Mouse (Mus musculus) kidney, adult 10 weeks (tissue): ENCODE results near the gene Slc39a3. TPM values are rescaled to one million over a fixed set of nuclear protein-coding genes. Genes with fewer than 3 reads are reported as not detected.

Experiments used
- polyA plus RNA-seq: library from polyadenylated mRNA; stranded (reverse); fragments of 350-450 nt; fragmentation: Illumina TruSeq; extraction: RNeasy Lipid Tissue Mini Kit (QIAGEN cat#74804); gene quantifications from one replicate; pipeline ENCODE4 v1.2.3, GENCODE M21; 2014; ENCODE audit warnings: low read depth, low replicate concordance

The Slc39a3 gene
- 0.28 TPM for polyA plus RNA-seq

DNA sequence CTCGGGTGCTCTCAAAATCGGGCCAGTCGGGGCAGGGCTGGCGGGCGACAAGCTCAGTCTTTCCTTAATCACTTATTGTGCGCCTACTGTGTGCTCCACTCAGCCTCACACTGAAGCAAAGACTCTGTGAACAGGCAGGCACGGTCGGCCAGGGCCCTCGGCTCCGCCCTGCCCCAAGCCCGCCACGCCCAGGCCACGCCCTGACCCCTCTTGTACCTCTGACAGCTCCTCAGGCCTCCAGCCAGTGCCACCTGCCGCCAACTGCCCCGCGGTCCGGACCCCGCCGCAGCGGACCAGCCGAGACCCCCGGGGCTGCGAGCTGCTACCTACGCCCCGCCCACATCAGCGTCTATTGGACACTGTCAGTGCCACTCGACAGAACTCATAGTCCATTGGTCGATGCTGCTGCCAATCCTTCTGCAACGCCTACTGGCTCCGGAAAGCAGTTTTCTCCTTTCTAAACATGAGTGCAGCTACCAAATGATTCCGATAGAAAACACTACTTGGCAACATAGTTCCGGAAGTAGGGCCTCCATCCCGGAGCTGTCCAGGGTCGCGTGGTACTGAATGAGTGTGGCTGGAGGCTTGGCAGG, at the start of gene Slc39a3:
Slc39a3 (minus strand) TSS at position 439 of the 593 bp plus-strand sequence.

GRCm38 (mm10) chr10:81069836-81070235, 32.6 kb upstream of the Slc39a3 start, which contains the start of gene Thop1:
Gene Thop1 (plus strand): TSS chr10:81070035.

GRCm38 (mm10) chr10:81059603-81060543, 22.6 kb upstream of the Slc39a3 start, which contains the start of gene Sgta:
Gene Sgta (minus strand): TSS chr10:81060181.

DNA sequence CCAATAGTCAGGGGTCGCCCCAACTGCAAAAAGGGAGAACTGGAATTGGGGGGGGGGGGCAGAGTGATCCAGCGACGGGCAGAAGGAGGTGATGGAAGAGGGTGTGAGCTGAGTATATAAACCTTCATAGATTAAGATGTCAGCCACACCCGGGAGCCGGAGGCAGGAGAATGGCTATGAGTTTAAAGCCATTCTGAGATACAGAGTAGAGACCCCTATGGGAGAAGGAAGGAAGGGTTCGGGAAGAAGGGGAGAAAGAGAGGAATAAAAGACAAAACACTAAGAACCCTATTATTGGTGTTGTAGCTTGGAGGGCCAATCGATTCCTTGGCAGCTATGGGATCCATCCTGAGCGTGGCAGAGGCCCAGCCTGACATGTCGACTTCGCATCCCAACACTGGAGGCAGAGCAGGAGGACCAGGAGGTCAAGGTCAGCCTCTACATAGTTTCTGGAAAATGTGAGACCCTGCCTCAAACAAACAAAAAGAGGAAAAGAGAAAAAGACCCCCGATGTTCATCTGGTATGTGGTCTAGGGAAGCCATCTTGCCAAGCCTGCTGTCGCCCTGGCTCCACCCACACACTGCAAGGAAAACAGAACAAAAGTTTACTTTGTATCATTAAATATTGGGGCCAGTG, 11.5 kb downstream of the Slc39a3 start, which contains the start of gene Diras1:
Diras1 (minus strand) TSS at position 24 of the 637 bp plus-strand sequence.

GRCm38 (mm10) chr10:81014393-81015384, 22.5 kb downstream of the Slc39a3 start, which contains the start of gene Gng7:
Gene Gng7 (minus strand): TSS chr10:81014945.

Other genes with a start within 250 kb of the Slc39a3 start
- 2.2 TPM for gene Sf3a2, start 239.2 kb downstream of the Slc39a3 start, polyA plus RNA-seq
- 1.5 TPM for gene Plekhj1, start 238.8 kb downstream of the Slc39a3 start, polyA plus RNA-seq
- not detected for gene Amh, start 232.2 kb downstream of the Slc39a3 start, polyA plus RNA-seq
- gene Jsrp1, start 223.9 kb downstream of the Slc39a3 start, polyA plus RNA-seq: not detected
- 171 TPM for gene Oaz1, start 210.8 kb downstream of the Slc39a3 start, polyA plus RNA-seq
- gene Lingo3, start 193.4 kb downstream of the Slc39a3 start, polyA plus RNA-seq: not detected
- 3.3 TPM for gene Lsm7, start 182.2 kb downstream of the Slc39a3 start, polyA plus RNA-seq
- not detected for gene Sppl2b, start 182.2 kb downstream of the Slc39a3 start, polyA plus RNA-seq
- not detected for gene Tmprss9, start 165.6 kb downstream of the Slc39a3 start, polyA plus RNA-seq
- not detected for gene Timm13, start 136.5 kb downstream of the Slc39a3 start, polyA plus RNA-seq
- 0.24 TPM for gene Lmnb2, start 119.2 kb downstream of the Slc39a3 start, polyA plus RNA-seq
- gene Gadd45b, start 107.4 kb downstream of the Slc39a3 start, polyA plus RNA-seq: 2.3 TPM
- 1.1 TPM for gene Gng7, start 22.5 kb downstream of the Slc39a3 start, polyA plus RNA-seq
- gene Diras1, start 11.8 kb downstream of the Slc39a3 start, polyA plus RNA-seq: not detected
- gene Sgta, start 22.8 kb upstream of the Slc39a3 start, polyA plus RNA-seq: 0.61 TPM
- gene Thop1, start 32.6 kb upstream of the Slc39a3 start, polyA plus RNA-seq: not detected
- gene Creb3l3, start 61.4 kb upstream of the Slc39a3 start, polyA plus RNA-seq: not detected
- gene Map2k2, start 68.5 kb upstream of the Slc39a3 start, polyA plus RNA-seq: 2.1 TPM
- 8.1 TPM for gene Zbtb7a, start 97.8 kb upstream of the Slc39a3 start, polyA plus RNA-seq
- gene Pias4, start 130.5 kb upstream of the Slc39a3 start, polyA plus RNA-seq: not detected
- gene Eef2, start 139.2 kb upstream of the Slc39a3 start, polyA plus RNA-seq: 6.2 TPM
- not detected for gene Dapk3, start 145.6 kb upstream of the Slc39a3 start, polyA plus RNA-seq
- not detected for gene 4930442H23Rik, start 146.4 kb upstream of the Slc39a3 start, polyA plus RNA-seq
- not detected for gene Nmrk2, start 164.6 kb upstream of the Slc39a3 start, polyA plus RNA-seq
- not detected for gene Atcay, start 193.4 kb upstream of the Slc39a3 start, polyA plus RNA-seq
- gene Zfr2, start 195.7 kb upstream of the Slc39a3 start, polyA plus RNA-seq: 0.20 TPM
- gene Matk, start 215.5 kb upstream of the Slc39a3 start, polyA plus RNA-seq: not detected
- 1.6 TPM for gene Mrpl54, start 229.5 kb upstream of the Slc39a3 start, polyA plus RNA-seq
- not detected for gene Apba3, start 229.5 kb upstream of the Slc39a3 start, polyA plus RNA-seq